13 mouse cellular contexts compared by ENCODE assay signal in genomic region chr5:136594896-136595540, GRCm38 (mm10). TPM values are rescaled to one million over a fixed set of nuclear protein-coding genes. Genes with fewer than 3 reads are reported as not detected.
DNase-seq lines count a peak whose midpoint lies in the region; ATAC-seq and TF ChIP-seq lines count a peak whose summit lies in the region.
"Had no signal": no experiment of that assay in that cellular context is flagged by ENCODE, and none has a peak within 500 bp of the region (broad histone marks: within the 10 kb centered on the region; RNA-seq: fewer than 3 reads in every experiment).

No protein-coding gene starts in this region.

- H3K9ac ChIP-seq in limb, embryonic 12.5 days (replicated peaks), result no peak overlapping the region
- no peak overlapping the region for H3K9ac ChIP-seq in embryonic facial prominence, embryonic 14.5 days (ENCODE audit: low read depth, low read length)

- DNase-seq in gastrocnemius, adult 18-20 months (ENCODE audit: low spot score), result peak; percentile 7
- no peak for DNase-seq in gastrocnemius, postnatal 25 days
- no peak for DNase-seq in limb, embryonic 10.5 days (ENCODE audit: low spot score)
- peak; percentile 78 for DNase-seq in embryonic facial prominence, embryonic 14.5 days (ENCODE audit: low spot score)
- DNase-seq in cerebellum, postnatal 4 days (ENCODE audit: low spot score in 2 of 2), result no peak
- DNase-seq in left cerebral cortex, adult 11 months (ENCODE audit: low spot score), result no peak
- DNase-seq: cerebellum, postnatal 25 days; heart, adult 2 months; kidney, adult 11 months; thymus, adult 2 months had no signal

- TF ChIP-seq CTCF in bone marrow, adult 2 months (IDR thresholded peaks at IDR 0.05; ENCODE audit: control insufficient read depth, insufficient read depth, low read length), result no peak

- 0 out of 2 replicates have a peak, but pooled peaks cover 4% of the 10 kb centered on the region for H3K4me1 ChIP-seq in limb, embryonic 12.5 days (replicated peaks)
- peaks cover 8% of the 10 kb centered on the region for H3K4me1 ChIP-seq in limb, embryonic 10.5 days
- H3K4me1 ChIP-seq in bone marrow, adult 2 months (ENCODE audit: control insufficient read depth, insufficient read depth, low read length), result no peaks in the 10 kb centered on the region; the same call in 1 of the 2 replicates
- no peaks in the 10 kb centered on the region for H3K4me1 ChIP-seq in embryonic facial prominence, embryonic 14.5 days (ENCODE audit: control insufficient read depth, insufficient read depth, low read length)

- H3K4me2 ChIP-seq in limb, embryonic 12.5 days, result 0 out of 2 replicates have a peak overlapping the region, but pooled peaks have one; percentile 7
- no peak overlapping the region; the same call in 1 of the 2 replicates for H3K4me2 ChIP-seq in embryonic facial prominence, embryonic 14.5 days (ENCODE audit: low read depth, low read length)

- TF ChIP-seq POLR2A in bone marrow, adult 2 months (IDR thresholded peaks at IDR 0.05; ENCODE audit: borderline replicate concordance, control insufficient read depth, low read depth, low read length), result no peak

- H3K27ac ChIP-seq in limb, embryonic 12.5 days, result 0 out of 2 replicates have a peak overlapping the region, but pooled peaks have one; percentile 14
- H3K27ac ChIP-seq in limb, embryonic 10.5 days, result no peak overlapping the region
- 0 out of 2 replicates have a peak overlapping the region, but pooled peaks have one; percentile 36 for H3K27ac ChIP-seq in bone marrow, adult 2 months (ENCODE audit: control insufficient read depth, insufficient read depth, low read depth, low read length, poor library complexity)
- H3K27ac ChIP-seq in embryonic facial prominence, embryonic 14.5 days (replicated peaks; ENCODE audit: low read depth, low read length), result 0 out of 2 replicates have a peak overlapping the region, but pooled peaks have one; percentile 33
- H3K27ac ChIP-seq: heart, adult 2 months; layer of hippocampus, adult 2 months had no signal

- no peak overlapping the region for H3K4me3 ChIP-seq in limb, embryonic 12.5 days (replicated peaks)
- no peak overlapping the region for H3K4me3 ChIP-seq in limb, embryonic 10.5 days
- no peak overlapping the region for H3K4me3 ChIP-seq in bone marrow, adult 2 months (replicated peaks; ENCODE audit: control insufficient read depth, low read depth, low read length)
- H3K4me3 ChIP-seq in embryonic facial prominence, embryonic 14.5 days (ENCODE audit: low read depth, low read length), result no peak overlapping the region
- H3K4me3 ChIP-seq: heart, adult 2 months; layer of hippocampus, adult 2 months had no signal

- 52% methylated on average over 8 of the region's 8 CpGs for WGBS in limb, embryonic 12.5 days
- 79% methylated on average over 8 of the region's 8 CpGs for WGBS in limb, embryonic 10.5 days
- 65% methylated on average over 8 of the region's 8 CpGs for WGBS in bone marrow, adult 2 months
- 23% methylated on average over 8 of the region's 8 CpGs for WGBS in embryonic facial prominence, embryonic 14.5 days

- no peaks in the 10 kb centered on the region for H3K36me3 ChIP-seq in limb, embryonic 12.5 days
- H3K36me3 ChIP-seq in limb, embryonic 10.5 days, result no peaks in the 10 kb centered on the region
- H3K36me3 ChIP-seq in embryonic facial prominence, embryonic 14.5 days (ENCODE audit: control insufficient read depth, insufficient read depth, low read length), result no peaks in the 10 kb centered on the region

- no peaks in the 10 kb centered on the region for H3K9me3 ChIP-seq in limb, embryonic 12.5 days
- H3K9me3 ChIP-seq in limb, embryonic 10.5 days (replicated peaks), result no peaks in the 10 kb centered on the region
- no peaks in the 10 kb centered on the region for H3K9me3 ChIP-seq in embryonic facial prominence, embryonic 14.5 days (ENCODE audit: control insufficient read depth, low read length)

- no peak for ATAC-seq in limb, embryonic 12.5 days (ENCODE audit: insufficient number of reproducible peaks, insufficient read depth, low FRiP score, low TSS enrichment, low read depth)
- ATAC-seq in embryonic facial prominence, embryonic 14.5 days (ENCODE audit: low read depth), result peak; percentile 50; the same call in 1 of the 2 replicates

- H3K27me3 ChIP-seq in limb, embryonic 12.5 days, result 0 out of 2 replicates have a peak, but pooled peaks cover 3% of the 10 kb centered on the region
- H3K27me3 ChIP-seq in limb, embryonic 10.5 days (ENCODE audit: low read depth, poor library complexity, severe bottlenecking), result no peaks in the 10 kb centered on the region
- no peaks in the 10 kb centered on the region for H3K27me3 ChIP-seq in embryonic facial prominence, embryonic 14.5 days (replicated peaks; ENCODE audit: control insufficient read depth, insufficient read depth, low read length)

RNA-seq across cellular contexts. Expression of gene Cux1, which starts 27.7 kb away (rescaled TPM):
- total RNA-seq in gastrocnemius, adult 18-20 months (2021), result 10 to 100 TPM; 82.7 to 88.7 TPM
- 10 to 100 TPM; 66.6 to 67.1 TPM for total RNA-seq in gastrocnemius, postnatal 25 days (2021)
- 82.3 and 84.4 TPM in 2 replicates for polyA plus RNA-seq in limb, embryonic 12.5 days (2016; fragmentation: Nextera tagmentation; extraction: Ambion mirVana)
- polyA plus RNA-seq in limb, embryonic 10.5 days (2016; fragmentation: Nextera tagmentation; extraction: Ambion mirVana), result 59.1 and 67.7 TPM in 2 replicates
- 18.4 and 37.1 TPM in 2 replicates for polyA plus RNA-seq in bone marrow, adult 2 months (2011; ENCODE audit: insufficient read depth, insufficient read length, low replicate concordance, missing spikeins)
- 60.6 and 65.5 TPM in 2 replicates for polyA plus RNA-seq in embryonic facial prominence, embryonic 14.5 days (2014; fragmentation: Nextera tagmentation; extraction: Ambion mirVana)

Comparison
In these comparisons a context has a peak if more than half of its experiments do, and no peak if none do; other contexts are left out.
1. DNase-seq: peak in gastrocnemius, adult 18-20 months (single experiment) and embryonic facial prominence, embryonic 14.5 days (single experiment); none in gastrocnemius, postnatal 25 days (single experiment), limb, embryonic 10.5 days (single experiment), cerebellum, postnatal 4 days (0 of 2) and left cerebral cortex, adult 11 months (single experiment).